Mouse (Mus musculus) heart, embryonic 10.5 days (tissue): ENCODE data around the gene Fgd3. TPM values are rescaled to one million over a fixed set of nuclear protein-coding genes. Genes with fewer than 3 reads are reported as not detected.

Experiments
- DNase-seq: peaks from one replicate; pipeline ENCODE4 v3.0.0-alpha.2; 2017; ENCODE audit warnings: low spot score
- H3K27ac ChIP-seq: fragments of 300-500 bp; sonication (generic); 2 replicates; pipeline ENCODE4 v1.5.1; 2016; ENCODE audit warnings: mild to moderate bottlenecking
- H3K27me3 ChIP-seq: fragments of 300-500 bp; sonication (generic); 2 replicates; pipeline ENCODE4 v1.6.1; 2016; ENCODE audit warnings: mild to moderate bottlenecking; ENCODE audit not compliant: poor library complexity, insufficient read depth, severe bottlenecking
- H3K36me3 ChIP-seq: fragments of 300-500 bp; sonication (generic); 2 replicates; pipeline ENCODE4 v1.6.1; 2016; ENCODE audit warnings: mild to moderate bottlenecking, moderate library complexity
- H3K4me1 ChIP-seq: fragments of 300-500 bp; sonication (generic); 2 replicates; pipeline ENCODE4 v1.6.1; 2016; ENCODE audit warnings: mild to moderate bottlenecking
- H3K4me3 ChIP-seq: fragments of 300-500 bp; sonication (generic); 2 replicates; pipeline ENCODE4 v1.5.1; 2016; ENCODE audit warnings: mild to moderate bottlenecking, moderate library complexity
- H3K9me3 ChIP-seq: fragments of 300-500 bp; sonication (generic); 2 replicates; pipeline ENCODE4 v1.6.1; 2016; ENCODE audit warnings: mild to moderate bottlenecking, moderate library complexity
- WGBS: fragments of 180-500 bp; shearing (Covaris S2); methylation state at CpG from one replicate; pipeline ENCODE4 v1.1.7; 2016; 5-methylcytosine and 5-hydroxymethylcytosine counted together
- polyA plus RNA-seq: library from polyadenylated mRNA; unstranded; fragments of >200 nt; fragmentation: Nextera tagmentation; extraction: Ambion mirVana; gene quantifications from 2 replicates; pipeline ENCODE4 v1.2.1, GENCODE M21; 2016

Fgd3 gene
- polyA plus RNA-seq, 1 experiment from 2014 or later, result 0.45 TPM

- no peak for DNase-seq
- H3K9me3 ChIP-seq, result no peaks in the 10 kb centered on the region
- 89% methylated on average over 8 of the region's 8 CpGs for WGBS
Measured at GRCm38 (mm10) chr13:49233792-49234572, 86.1 kb downstream of the Fgd3 start.

GRCm38 (mm10) chr13:49225633-49226032 lies 94.5 kb downstream of the Fgd3 start:
- Histone ChIP-seq H3K4me1 (0 out of 2 replicates have a peak, but pooled peaks cover 6% of the 10 kb centered on the region), H3K36me3 (no peaks in the 10 kb centered on the region), H3K27me3 (peaks cover 31% of the 10 kb centered on the region), H3K4me3 (no peak overlapping the region), H3K9me3 (0 out of 2 replicates have a peak, but pooled peaks cover 3% of the 10 kb centered on the region), H3K27ac (no peak overlapping the region)
- no peak for DNase-seq
- WGBS, result 17% methylated on average over 4 of the region's 4 CpGs

More at GRCm38 (mm10) chr13:49233792-49234572, 86.1 kb downstream of the Fgd3 start:
- no peaks in the 10 kb centered on the region for H3K4me1 ChIP-seq
- H3K4me3 ChIP-seq, result no peak overlapping the region
- H3K27ac ChIP-seq, result no peak overlapping the region
- 0 out of 2 replicates have a peak, but pooled peaks cover 3% of the 10 kb centered on the region for H3K27me3 ChIP-seq
- H3K36me3 ChIP-seq, result no peaks in the 10 kb centered on the region

- Histone ChIP-seq H3K36me3 (no peaks in the 10 kb centered on the region), H3K4me3 (no peak overlapping the region), H3K27ac (no peak overlapping the region), H3K4me1 (0 out of 2 replicates have a peak, but pooled peaks cover 6% of the 10 kb centered on the region), H3K9me3 (0 out of 2 replicates have a peak, but pooled peaks cover 3% of the 10 kb centered on the region), H3K27me3 (peaks cover 31% of the 10 kb centered on the region)
- DNase-seq, result no peak
- 53% methylated on average over 3 of the region's 3 CpGs for WGBS
Measured at GRCm38 (mm10) chr13:49225159-49225558, 95.0 kb downstream of the Fgd3 start.

- 15% methylated on average over 6 of the region's 6 CpGs for WGBS
- peaks cover 31% of the 10 kb centered on the region for H3K27me3 ChIP-seq
- H3K9me3 ChIP-seq, result 0 out of 2 replicates have a peak, but pooled peaks cover 3% of the 10 kb centered on the region
- no peak for DNase-seq
- H3K4me1 ChIP-seq, result 0 out of 2 replicates have a peak, but pooled peaks cover 6% of the 10 kb centered on the region
- no peak overlapping the region for H3K27ac ChIP-seq
- H3K4me3 ChIP-seq, result no peak overlapping the region
- no peaks in the 10 kb centered on the region for H3K36me3 ChIP-seq
Measured at GRCm38 (mm10) chr13:49224729-49225128, 95.4 kb downstream of the Fgd3 start.

GRCm38 (mm10) chr13:49224314-49224713 lies 95.8 kb downstream of the Fgd3 start:
- 0 out of 2 replicates have a peak, but pooled peaks cover 3% of the 10 kb centered on the region for H3K9me3 ChIP-seq
- DNase-seq, result no peak
- H3K4me3 ChIP-seq, result no peak overlapping the region
- H3K27ac ChIP-seq, result no peak overlapping the region
- H3K27me3 ChIP-seq, result peaks cover 31% of the 10 kb centered on the region
- 0 out of 2 replicates have a peak, but pooled peaks cover 6% of the 10 kb centered on the region for H3K4me1 ChIP-seq
- WGBS, result 8% methylated on average over 10 of the region's 10 CpGs
- H3K36me3 ChIP-seq, result no peaks in the 10 kb centered on the region

- no peak for DNase-seq
- WGBS, result 17% methylated on average over 5 of the region's 5 CpGs
- Histone ChIP-seq H3K9me3 (0 out of 2 replicates have a peak, but pooled peaks cover 3% of the 10 kb centered on the region), H3K27me3 (peaks cover 40% of the 10 kb centered on the region), H3K36me3 (no peaks in the 10 kb centered on the region), H3K27ac (no peak overlapping the region), H3K4me1 (peaks cover 21% of the 10 kb centered on the region), H3K4me3 (no peak overlapping the region)
Measured at GRCm38 (mm10) chr13:49220912-49221311, 99.2 kb downstream of the Fgd3 start.

GRCm38 (mm10) chr13:49219367-49219766 lies 100.7 kb downstream of the Fgd3 start:
- DNase-seq, result no peak
- no peak overlapping the region for H3K27ac ChIP-seq
- H3K4me1 ChIP-seq, result peaks cover 31% of the 10 kb centered on the region
- H3K27me3 ChIP-seq, result peaks cover 35% of the 10 kb centered on the region
- 77% methylated on average over 4 of the region's 4 CpGs for WGBS
- H3K9me3 ChIP-seq, result 0 out of 2 replicates have a peak, but pooled peaks cover 3% of the 10 kb centered on the region
- no peak overlapping the region for H3K4me3 ChIP-seq
- no peaks in the 10 kb centered on the region for H3K36me3 ChIP-seq

GRCm38 (mm10) chr13:49218651-49219050 lies 101.5 kb downstream of the Fgd3 start:
- Histone ChIP-seq H3K4me1 (peaks cover 36% of the 10 kb centered on the region), H3K9me3 (0 out of 2 replicates have a peak, but pooled peaks cover 3% of the 10 kb centered on the region), H3K27ac (no peak overlapping the region), H3K27me3 (peaks cover 28% of the 10 kb centered on the region; the same call in 1 of the 2 replicates), H3K4me3 (no peak overlapping the region), H3K36me3 (no peaks in the 10 kb centered on the region)
- 56% methylated on average over 3 of the region's 3 CpGs for WGBS
- no peak for DNase-seq

GRCm38 (mm10) chr13:49216808-49217561 lies 103.1 kb downstream of the Fgd3 start:
- Histone ChIP-seq H3K27ac (peak overlapping the region; percentile 96), H3K4me1 (peaks cover 44% of the 10 kb centered on the region), H3K27me3 (peaks cover 21% of the 10 kb centered on the region; the same call in 1 of the 2 replicates), H3K4me3 (peak overlapping the region; percentile 91; the same call in 1 of the 2 replicates), H3K9me3 (0 out of 2 replicates have a peak, but pooled peaks cover 3% of the 10 kb centered on the region), H3K36me3 (no peaks in the 10 kb centered on the region)
- WGBS, result 51% methylated on average over 9 of the region's 9 CpGs
- no peak for DNase-seq

GRCm38 (mm10) chr13:49216220-49216552 lies 103.9 kb downstream of the Fgd3 start:
- DNase-seq, result no peak
- Histone ChIP-seq H3K4me3 (peak overlapping the region; percentile 91), H3K4me1 (peaks cover 52% of the 10 kb centered on the region), H3K27ac (peak overlapping the region; percentile 96), H3K9me3 (0 out of 2 replicates have a peak, but pooled peaks cover 3% of the 10 kb centered on the region), H3K36me3 (no peaks in the 10 kb centered on the region), H3K27me3 (peaks cover 21% of the 10 kb centered on the region; the same call in 1 of the 2 replicates)
- 3% methylated on average over 17 of the region's 17 CpGs for WGBS

- Histone ChIP-seq H3K27ac (peak within 1 kb of the TSS; percentile 96), H3K27me3 (peaks cover 21% of the 10 kb centered on the region; the same call in 1 of the 2 replicates), H3K4me3 (peak within 1 kb of the TSS; percentile 91), H3K4me1 (peaks cover 56% of the 10 kb centered on the region), H3K36me3 (no peaks in the 10 kb centered on the region), H3K9me3 (no peaks in the 10 kb centered on the region)
- WGBS, result under 1% methylated on average over 78 of the region's 78 CpGs
- DNase-seq, result peak; percentile 97
Measured at GRCm38 (mm10) chr13:49215504-49216219, 104.4 kb downstream of the Fgd3 start, which contains the start of gene Card19. TSS of gene Card19 (minus strand) at chr13:49216037.

GRCm38 (mm10) chr13:49215128-49215503 lies 105.0 kb downstream of the Fgd3 start:
- H3K4me1 ChIP-seq, result peaks cover 56% of the 10 kb centered on the region
- no peaks in the 10 kb centered on the region for H3K9me3 ChIP-seq
- peak overlapping the region; percentile 91 for H3K4me3 ChIP-seq
- peaks cover 21% of the 10 kb centered on the region; the same call in 1 of the 2 replicates for H3K27me3 ChIP-seq
- peak overlapping the region; percentile 96 for H3K27ac ChIP-seq
- H3K36me3 ChIP-seq, result no peaks in the 10 kb centered on the region
- WGBS, result 10% methylated on average over 5 of the region's 5 CpGs
- DNase-seq, result no peak
